Mouse (Mus musculus) ES-CJ7 (cell line): ENCODE measurements at regions not wholly inside any gene's neighbourhood (a gene's known extent, or its start where the extent isn't known, plus 50 kb on each side); places are given as distances from the start of the nearest gene placed in this dataset.
"Not testable (repeated sequence)": the region's sequence is repeated elsewhere in the genome, so short reads cannot be mapped to it uniquely, and the experiment has no call there.

Experiments
- DNase-seq: peaks from one replicate; pipeline ENCODE4 v3.0.0; 2011; ENCODE audit warnings: low read depth, low spot score

DNA sequence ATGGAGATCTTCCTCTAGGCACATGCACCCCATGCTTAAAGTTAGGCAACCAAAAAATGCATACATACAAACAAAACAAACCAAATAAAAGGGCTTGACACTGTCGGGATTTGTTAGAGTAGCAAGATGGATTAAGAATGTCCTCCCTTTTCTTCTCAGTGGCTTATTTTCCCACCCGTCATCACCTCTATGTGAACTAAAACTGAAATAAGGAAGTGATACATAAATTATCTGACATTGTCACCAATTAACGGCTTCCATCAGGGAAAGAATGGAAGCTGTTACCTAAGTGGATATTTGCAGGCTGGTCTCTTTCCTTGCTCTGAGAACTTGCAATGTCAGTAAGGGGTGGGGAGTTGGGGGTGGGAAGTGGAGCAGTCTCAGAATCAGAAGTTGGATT is 541.5 kb downstream of the Diaph3 start:
- no peak for DNase-seq

DNA sequence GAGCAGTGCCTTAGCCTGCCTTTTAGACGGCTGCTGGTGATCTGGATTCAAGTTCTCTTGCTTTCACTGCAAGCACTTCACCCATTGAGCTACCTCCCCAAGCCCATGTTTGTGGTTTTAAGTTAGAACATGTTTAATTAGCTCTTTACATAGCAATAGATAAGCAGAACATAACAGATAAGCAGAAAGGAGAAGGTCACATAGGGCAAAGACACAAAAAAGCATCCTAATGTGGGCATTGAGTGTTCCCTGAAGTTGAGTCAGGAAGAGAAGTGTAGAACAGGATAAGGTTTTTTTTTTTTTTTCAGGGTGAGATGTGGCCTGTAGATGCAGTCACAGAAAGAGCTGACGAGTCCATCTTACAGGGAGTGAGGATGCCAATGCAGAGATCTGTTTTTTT is 552.5 kb downstream of the Diaph3 start:
- DNase-seq: no peak

DNA sequence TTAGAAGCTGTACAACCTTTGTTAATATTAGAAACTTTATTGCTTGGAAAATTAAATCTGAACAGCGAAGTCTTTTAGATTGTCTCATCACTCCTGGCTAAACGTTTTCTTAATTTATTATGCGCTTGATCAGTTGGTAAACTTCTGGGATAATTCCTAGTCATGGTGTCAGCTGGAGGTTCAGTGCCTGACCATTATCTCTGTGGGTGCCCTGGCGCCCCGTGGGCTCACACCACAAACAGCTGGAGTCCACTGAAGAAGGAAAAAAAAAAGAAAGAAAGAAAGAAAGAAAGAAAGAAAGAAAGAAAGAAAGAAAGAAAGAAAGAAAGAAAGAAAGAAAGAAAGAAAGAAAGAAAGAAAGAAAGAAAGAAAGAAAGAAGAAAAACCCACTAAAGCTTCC is 555.1 kb downstream of the Diaph3 start:
- DNase-seq: not testable (repeated sequence)

- peak; percentile 64 for DNase-seq
These were observed 578.3 kb downstream of the Diaph3 start for GRCm38 (mm10) chr14:86562728-86563127.

DNA sequence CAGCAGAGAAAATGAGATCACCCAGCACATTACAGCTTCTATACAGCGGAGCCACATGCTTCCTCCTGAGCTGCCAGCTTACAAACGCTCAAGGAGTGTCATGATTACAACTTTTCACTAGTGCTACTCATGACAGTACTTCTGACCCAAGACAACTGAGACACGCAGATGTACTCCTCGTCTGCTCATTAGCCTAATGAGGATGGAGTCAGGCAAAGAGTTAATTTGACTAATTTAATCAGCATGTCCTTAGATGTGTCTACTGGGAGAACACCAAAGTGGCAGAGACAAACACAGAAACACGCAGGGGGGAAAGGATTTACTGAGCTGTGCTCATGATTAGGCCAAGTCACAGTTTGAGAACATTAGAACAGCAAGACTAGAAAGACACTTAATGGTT is 603.0 kb downstream of the Diaph3 start:
- DNase-seq: no peak

DNA sequence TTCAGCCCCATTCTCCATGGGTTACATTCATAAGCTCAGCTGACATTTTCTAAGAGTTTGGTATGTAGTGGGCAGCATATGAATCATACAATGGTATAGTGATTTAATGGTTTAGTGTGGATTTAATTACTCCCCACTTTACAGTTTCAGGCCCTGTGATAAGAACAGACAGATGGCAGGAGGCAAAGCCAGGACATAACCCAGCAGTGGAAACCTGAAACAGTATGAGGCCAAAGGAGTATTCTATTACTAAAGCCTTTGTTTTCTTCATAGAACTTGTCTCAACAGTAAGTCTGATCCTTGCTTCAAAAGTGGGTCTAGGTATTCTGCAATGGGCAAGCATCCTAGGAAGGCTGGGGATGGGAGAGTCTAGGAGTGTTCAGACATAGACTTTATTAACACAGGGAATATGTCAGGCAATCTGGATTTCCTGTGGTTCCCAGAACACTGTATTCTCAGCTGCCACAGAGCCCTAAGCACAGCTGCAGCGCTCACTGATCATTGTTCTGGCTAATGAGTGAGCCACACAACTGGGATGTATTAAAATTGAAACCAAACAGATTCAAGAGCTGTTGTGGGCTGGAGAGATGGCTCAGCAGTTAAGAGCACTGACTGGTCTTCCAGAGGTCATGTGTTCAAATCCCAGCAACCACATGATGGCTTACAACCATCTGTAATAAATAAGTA is 604.6 kb downstream of the Diaph3 start:
- DNase-seq: no peak

GRCm38 (mm10) chr14:86510408-86510807 is 630.6 kb downstream of the Diaph3 start:
- no peak for DNase-seq

DNA sequence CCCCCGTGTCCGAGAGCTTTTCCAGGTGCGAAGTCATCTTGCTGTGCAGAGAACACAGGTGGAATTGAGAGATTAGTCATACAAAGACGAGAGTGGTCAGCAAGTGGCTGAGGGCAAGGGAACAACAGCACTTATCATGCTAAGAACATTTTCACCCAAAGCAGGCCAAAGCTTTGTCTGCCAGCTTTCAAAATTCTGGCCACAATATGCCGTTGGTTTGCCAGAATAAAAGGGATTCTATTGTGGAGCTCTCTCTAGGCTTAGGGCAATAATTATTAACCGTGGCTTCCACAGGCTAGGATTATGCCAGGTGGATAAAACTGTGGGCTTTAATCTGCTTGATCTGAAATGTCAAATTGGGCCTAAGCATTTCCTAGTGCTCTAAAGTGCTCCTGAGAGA is 631.3 kb downstream of the Diaph3 start:
- DNase-seq: no peak

DNA sequence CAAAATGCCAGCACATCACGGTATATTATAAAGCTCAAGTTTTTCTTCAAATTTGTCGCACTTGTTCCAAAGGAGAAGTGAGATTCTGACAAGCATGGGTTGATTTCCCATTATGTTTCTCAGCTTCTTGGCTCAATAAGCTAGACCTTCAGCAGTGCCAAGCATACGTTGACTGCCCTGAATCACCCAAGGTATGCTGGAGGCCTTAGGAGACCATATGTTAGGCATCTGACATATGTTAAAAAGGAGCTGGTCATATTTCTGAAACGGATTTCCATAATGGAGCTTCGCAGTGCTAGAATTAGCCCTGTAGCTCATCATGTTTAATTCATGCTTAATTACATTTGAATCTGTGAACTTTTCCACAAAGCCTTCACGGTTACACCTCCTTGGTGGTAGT is 634.7 kb downstream of the Diaph3 start:
- no peak for DNase-seq

GRCm38 (mm10) chr14:86490826-86491225 is 650.2 kb downstream of the Diaph3 start:
- DNase-seq: no peak

GRCm38 (mm10) chr14:86489872-86490631 is 651.0 kb downstream of the Diaph3 start:
- DNase-seq: no peak

- DNase-seq: no peak
These were observed 651.8 kb downstream of the Diaph3 start for GRCm38 (mm10) chr14:86489044-86489816.

- DNase-seq: peak; percentile 9
These were observed 653.6 kb downstream of the Diaph3 start for GRCm38 (mm10) chr14:86487285-86487897.

DNA sequence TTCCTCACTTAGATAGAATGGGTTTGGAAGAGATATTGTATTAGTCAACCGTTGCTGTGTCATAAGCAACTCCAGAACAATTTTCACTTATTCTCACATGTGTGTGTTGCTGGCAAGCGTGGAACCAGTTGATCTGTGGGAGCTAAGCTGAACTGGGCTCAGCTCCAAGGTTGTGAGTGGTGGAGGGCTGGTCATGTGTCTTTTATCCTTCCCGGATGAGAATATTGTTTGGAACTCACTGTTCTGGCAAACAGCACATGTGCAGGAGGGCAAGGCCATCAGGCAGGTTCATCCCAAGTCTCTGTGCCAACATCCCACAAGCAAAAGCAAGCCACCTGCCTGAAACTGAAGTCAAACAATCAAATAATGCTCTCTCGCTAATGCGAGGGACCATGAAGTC is 656.8 kb downstream of the Diaph3 start:
- DNase-seq: no peak

DNA sequence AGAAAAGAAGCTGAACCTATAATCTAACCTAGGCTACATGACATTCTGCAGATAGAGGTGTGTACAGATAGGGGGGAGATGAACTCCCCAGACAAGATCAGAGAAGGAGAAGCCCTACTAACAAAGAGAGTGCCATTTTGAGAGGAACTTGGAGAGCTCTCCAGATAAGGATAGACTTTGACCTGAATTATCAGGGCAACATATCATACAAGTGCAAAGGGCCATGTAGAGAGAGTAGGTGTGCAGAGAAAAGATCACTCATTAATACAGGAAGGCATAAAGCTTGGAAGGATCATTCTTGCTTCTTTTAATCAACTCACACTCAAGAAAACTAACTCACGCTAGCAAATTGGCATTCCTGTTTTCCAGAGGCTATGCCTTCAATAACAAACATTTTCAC is 667.4 kb downstream of the Diaph3 start:
- no peak for DNase-seq

DNA sequence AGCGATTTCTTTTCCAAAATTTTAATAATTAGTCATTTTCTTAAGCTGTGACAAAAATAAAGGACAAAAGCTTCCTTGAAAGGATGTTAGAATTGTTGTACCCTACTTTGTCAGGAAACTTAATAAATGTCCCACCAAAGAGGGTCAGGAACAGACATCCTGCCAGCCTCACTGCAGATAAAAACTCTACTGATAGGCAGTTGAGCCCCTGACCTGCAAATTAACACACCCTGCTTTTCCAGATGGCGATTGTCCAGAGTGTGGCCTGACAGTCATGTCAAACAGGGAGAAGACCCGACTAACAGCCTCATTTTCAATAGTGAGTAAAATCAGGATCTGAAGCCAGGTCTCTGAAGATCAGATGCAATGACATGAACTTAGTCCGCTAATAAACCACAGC is 670.6 kb downstream of the Diaph3 start:
- no peak for DNase-seq

GRCm38 (mm10) chr14:86467886-86468463 is 673.1 kb downstream of the Diaph3 start:
- DNase-seq: no peak

GRCm38 (mm10) chr14:86463388-86463787 is 677.6 kb downstream of the Diaph3 start:
- no peak for DNase-seq

- no peak for DNase-seq
These were observed 687.9 kb downstream of the Diaph3 start for GRCm38 (mm10) chr14:86453142-86453541.

- DNase-seq: no peak
These were observed 690.4 kb downstream of the Diaph3 start for GRCm38 (mm10) chr14:86450616-86451015.

DNA sequence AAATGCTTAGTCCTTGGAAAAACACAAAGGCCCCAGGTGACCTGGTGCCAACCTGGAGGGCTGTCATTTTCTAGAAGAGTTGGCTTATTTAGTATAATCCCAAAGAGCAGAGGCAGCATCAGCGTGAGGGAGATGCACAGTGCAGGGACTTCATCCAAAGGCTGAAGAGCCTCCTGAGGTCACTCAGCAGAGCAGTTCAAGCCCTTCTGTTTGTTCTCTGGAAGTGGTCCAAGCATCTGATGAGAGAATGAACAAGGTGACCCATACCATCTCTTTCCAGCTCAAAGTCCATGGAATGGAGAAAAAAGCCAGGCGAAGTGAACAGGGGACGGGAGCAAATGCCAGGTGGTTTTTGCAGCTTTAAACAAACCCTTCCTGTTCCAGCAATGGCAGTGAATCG is 695.9 kb downstream of the Diaph3 start:
- no peak for DNase-seq
